Mouse (Mus musculus): ENCODE measurements around the gene Gm10644. TPM values are rescaled to one million over a fixed set of nuclear protein-coding genes. Genes with fewer than 3 reads are reported as not detected.

The Gm10644 gene
- 1.3 to 1.7 TPM (median 1.6 TPM) in 4 replicates for total RNA-seq (2023)

GRCm38 (mm10) chr8:83955106-83955957 is at the start of gene Gm10644, which contains the start of gene Asf1b:
TSS of gene Gm10644 (minus strand) at chr8:83955205.
TSS of gene Asf1b (plus strand) at chr8:83955507.

GRCm38 (mm10) chr8:84001281-84002000 is 46.4 kb upstream of the Gm10644 start, which contains the start of gene 1700067K01Rik:
TSS of gene 1700067K01Rik (plus strand) at chr8:84001502.

GRCm38 (mm10) chr8:83997511-83998141 is 42.6 kb upstream of the Gm10644 start, which contains the start of gene Samd1:
TSS of gene Samd1 (plus strand) at chr8:83997672.

GRCm38 (mm10) chr8:83972150-83973120 is 17.4 kb upstream of the Gm10644 start, which contains the start of gene Prkaca:
TSS of gene Prkaca (plus strand) at chr8:83972993.

DNA sequence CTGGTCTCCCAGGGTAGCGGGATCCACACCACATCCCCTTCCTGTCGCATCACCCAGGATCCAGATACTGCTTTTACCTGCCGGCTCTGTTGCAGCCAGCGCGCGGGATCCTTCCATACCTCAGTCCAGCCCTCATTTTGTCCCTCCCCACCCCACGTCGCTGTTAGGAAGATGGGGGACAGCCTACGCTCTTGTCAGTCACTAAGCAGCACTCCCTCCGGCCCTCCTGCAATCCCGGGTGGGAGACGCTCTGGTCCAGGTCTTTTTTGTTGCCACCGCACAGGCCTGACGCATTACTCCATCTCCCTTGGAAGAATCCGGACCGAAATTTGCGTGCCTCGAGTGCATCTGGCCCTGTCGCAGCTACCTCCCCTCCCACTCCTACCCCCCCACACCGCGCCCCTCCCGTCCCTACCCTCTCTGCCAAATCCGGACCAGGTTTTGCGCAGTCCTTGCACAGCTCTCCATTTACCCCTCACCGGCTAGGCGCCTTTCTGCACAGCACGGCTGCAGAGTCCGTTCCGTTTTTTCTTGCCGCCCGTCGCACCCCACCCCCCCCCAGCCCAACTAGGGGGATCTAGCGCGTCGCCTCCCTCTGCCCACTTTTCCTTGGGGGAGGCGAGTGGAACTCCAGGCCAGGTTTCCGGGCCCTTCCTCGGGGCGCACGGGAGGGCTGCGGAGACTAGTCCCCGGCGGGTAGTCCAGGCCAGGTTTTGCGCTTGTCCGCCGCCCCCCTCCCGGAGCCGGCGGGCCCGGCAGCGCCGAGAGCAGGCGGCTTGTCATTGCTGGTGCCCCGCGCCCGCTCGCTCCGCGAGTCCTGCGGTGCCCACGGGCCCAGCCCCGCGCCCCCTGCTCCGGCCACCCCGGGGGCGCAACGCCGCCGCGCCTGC is 55.4 kb downstream of the Gm10644 start, which contains the start of gene Adgrl1:
Adgrl1 (plus strand) TSS at position 743 of the 890 bp plus-strand sequence.

Other genes with a start within 250 kb of the Gm10644 start
- gene Ddx39, start 240.0 kb downstream of the Gm10644 start, total RNA-seq (2023), result 94.8 to 105 TPM (median 99.6 TPM) in 4 replicates
- gene Adgre5, start 213.9 kb downstream of the Gm10644 start, total RNA-seq (2023), result 1,082 to 1,170 TPM (median 1,147 TPM) in 4 replicates
- 6.7 to 10.1 TPM (median 8.4 TPM) in 4 replicates for gene Adgrl1, start 55.1 kb downstream of the Gm10644 start, total RNA-seq (2023)
- gene Asf1b, start 302 bp upstream of the Gm10644 start, total RNA-seq (2023), result 8.2 to 11.7 TPM (median 9.8 TPM) in 4 replicates
- gene Prkaca, start 17.8 kb upstream of the Gm10644 start, total RNA-seq (2023), result 39.9 to 46.7 TPM (median 43.9 TPM) in 4 replicates
- 43.8 to 51.9 TPM (median 45.4 TPM) in 4 replicates for gene Samd1, start 42.5 kb upstream of the Gm10644 start, total RNA-seq (2023)
- gene 1700067K01Rik, start 46.3 kb upstream of the Gm10644 start, total RNA-seq (2023), result 1.4 to 1.5 TPM in 2 of 4 replicates, not detected in the others
- gene 2210011C24Rik, start 57.0 kb upstream of the Gm10644 start, total RNA-seq (2023), result not detected in 4 replicates
- not detected in 4 replicates for gene Palm3, start 66.3 kb upstream of the Gm10644 start, total RNA-seq (2023)
- 78.5 to 94.8 TPM (median 84.7 TPM) in 4 replicates for gene Il27ra, start 87.4 kb upstream of the Gm10644 start, total RNA-seq (2023)
- not detected in 4 replicates for gene Rln3, start 89.8 kb upstream of the Gm10644 start, total RNA-seq (2023)
- gene Gm10643, start 109.9 kb upstream of the Gm10644 start, total RNA-seq (2023), result 5.6 to 8.3 TPM (median 7.3 TPM) in 4 replicates
- 99.2 to 107 TPM (median 104 TPM) in 4 replicates for gene Rfx1, start 111.6 kb upstream of the Gm10644 start, total RNA-seq (2023)
- gene Dcaf15, start 149.6 kb upstream of the Gm10644 start, total RNA-seq (2023), result 48.7 to 58.3 TPM (median 52.6 TPM) in 4 replicates
- gene Podnl1, start 170.8 kb upstream of the Gm10644 start, total RNA-seq (2023), result 0.20 to 0.24 TPM in 2 of 4 replicates, not detected in the others
- 26.2 to 35.4 TPM (median 28.7 TPM) in 4 replicates for gene Cc2d1a, start 192.7 kb upstream of the Gm10644 start, total RNA-seq (2023)
- 1.2 to 1.4 TPM (median 1.3 TPM) in 4 replicates for gene 4930432K21Rik, start 192.8 kb upstream of the Gm10644 start, total RNA-seq (2023)
- gene Nanos3, start 230.0 kb upstream of the Gm10644 start, total RNA-seq (2023), result not detected in 4 replicates